8 mouse cellular contexts compared by ENCODE assay signal in the genomic region with DNA sequence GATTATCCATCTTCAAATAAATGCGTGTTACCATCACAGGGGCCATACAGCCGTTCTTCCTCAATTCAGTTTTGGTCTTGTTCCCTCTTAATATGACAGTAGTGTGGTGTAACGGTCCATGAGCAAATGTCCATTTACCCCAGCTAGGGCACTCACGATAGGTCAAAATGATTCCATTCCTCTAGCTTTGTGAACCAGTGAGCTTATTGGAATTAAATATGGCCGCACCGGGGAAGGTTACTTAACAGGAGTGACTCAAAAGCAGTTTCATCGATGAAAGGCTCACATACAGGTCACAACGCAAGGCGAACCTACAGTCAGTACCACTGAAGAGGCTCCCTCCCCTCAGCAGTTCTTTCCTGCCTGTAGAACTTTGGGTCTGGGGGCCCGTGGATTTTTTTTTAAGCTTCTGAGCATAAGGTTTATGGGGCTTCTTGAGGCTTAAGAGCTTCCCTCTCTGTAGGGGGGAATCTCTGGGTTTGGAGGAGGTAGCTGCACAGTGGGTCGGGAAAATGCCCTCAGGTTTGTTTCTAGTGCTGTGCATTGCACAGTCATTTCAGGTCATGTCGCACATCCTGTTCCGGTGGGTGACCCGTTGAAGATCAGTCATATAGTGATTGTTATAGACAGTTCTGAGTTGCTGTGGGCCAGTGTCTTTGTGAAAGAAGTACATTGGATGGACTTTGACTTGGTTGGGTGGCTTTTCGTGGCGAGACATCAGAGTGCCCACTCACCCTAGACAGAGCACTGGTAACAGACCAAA. TPM values are rescaled to one million over a fixed set of nuclear protein-coding genes. Genes with fewer than 3 reads are reported as not detected.
DNase-seq lines count a peak whose midpoint lies in the region; ATAC-seq and TF ChIP-seq lines count a peak whose summit lies in the region.

No protein-coding gene starts in this region.

- peak; percentile 21 for DNase-seq in cerebellum, adult 8-10 months
- no peak for DNase-seq in cerebellum, adult 11-12 months
- DNase-seq in 416B (ENCODE audit: low read depth), result peak; percentile 78
- DNase-seq in c-Kit-negative CD71-positive TER-119-positive erythroid progenitor cells, embryonic 14.5 days (ENCODE audit: low read depth, low spot score), result peak; percentile 46
- no peak for DNase-seq in hindbrain, embryonic 11.5 days (ENCODE audit: low spot score)
- peak; percentile 8 for DNase-seq in lung, postnatal 10 days
- no peak for DNase-seq in thymus, postnatal 4 days

- H3K9me3 ChIP-seq in hindbrain, embryonic 11.5 days (ENCODE audit: control insufficient read depth, low read length), result no peaks in the 10 kb centered on the region

- peak overlapping the region; percentile 84 for H3K9ac ChIP-seq in hindbrain, embryonic 11.5 days (ENCODE audit: low read depth, low read length)

- H3K36me3 ChIP-seq in hindbrain, embryonic 11.5 days (ENCODE audit: control insufficient read depth, insufficient read depth, low read length), result 0 out of 2 replicates have a peak, but pooled peaks cover 2% of the 10 kb centered on the region
- peaks cover 7% of the 10 kb centered on the region for H3K36me3 ChIP-seq in small intestine, adult 2 months (ENCODE audit: control insufficient read depth, insufficient read depth, low read length)

- no peak for TF ChIP-seq CTCF in small intestine, adult 2 months (IDR thresholded peaks at IDR 0.05; ENCODE audit: extremely low read depth, insufficient read length, insufficient replicate concordance, low read depth, low read length)

- WGBS in hindbrain, embryonic 11.5 days, result 39% methylated on average over 16 of the region's 16 CpGs
- 28% methylated on average over 16 of the region's 16 CpGs for WGBS in small intestine, adult 2 months

- no peaks in the 10 kb centered on the region for H3K27me3 ChIP-seq in hindbrain, embryonic 11.5 days (ENCODE audit: control insufficient read depth, insufficient read depth, low read length)
- no peaks in the 10 kb centered on the region for H3K27me3 ChIP-seq in small intestine, adult 2 months (ENCODE audit: control insufficient read depth, insufficient read depth, low read length)

- no peak for ATAC-seq in hindbrain, embryonic 11.5 days (ENCODE audit: low FRiP score)

- peak overlapping the region; percentile 60 for H3K4me2 ChIP-seq in hindbrain, embryonic 11.5 days (replicated peaks; ENCODE audit: low read depth, low read length)

- H3K27ac ChIP-seq in hindbrain, embryonic 11.5 days (ENCODE audit: low read depth, low read length), result no peak overlapping the region
- H3K27ac ChIP-seq in small intestine, adult 2 months (ENCODE audit: insufficient read depth, low read depth, low read length), result peak overlapping the region; percentile 74

- H3K4me3 ChIP-seq in hindbrain, embryonic 11.5 days (ENCODE audit: low read depth, low read length), result peak overlapping the region; percentile 84
- peak overlapping the region; percentile 79 for H3K4me3 ChIP-seq in small intestine, adult 2 months (ENCODE audit: low read depth, low read length)

- no peak for TF ChIP-seq POLR2A in small intestine, adult 2 months (IDR thresholded peaks at IDR 0.05; ENCODE audit: low read depth, low read length)

- H3K4me1 ChIP-seq in hindbrain, embryonic 11.5 days (replicated peaks; ENCODE audit: control insufficient read depth, insufficient read depth, low read length), result no peaks in the 10 kb centered on the region; the same call in 1 of the 2 replicates
- H3K4me1 ChIP-seq in small intestine, adult 2 months (ENCODE audit: control insufficient read depth, insufficient read depth, insufficient read length, low read length), result peaks cover 5% of the 10 kb centered on the region; the same call in 1 of the 2 replicates

RNA-seq across cellular contexts. Expression of gene Afg3l1, which starts 0.9 kb away (rescaled TPM):
- polyA plus RNA-seq in hindbrain, embryonic 11.5 days (2014; fragmentation: Nextera tagmentation; extraction: Ambion mirVana), result 30.7 and 32.3 TPM in 2 replicates
- polyA plus RNA-seq in small intestine, adult 2 months (2012; rRNA removed), result 10.5 and 16.6 TPM in 2 replicates

RNA-seq across cellular contexts. Expression of gene Dbndd1, which starts 36.6 kb away (rescaled TPM):
- 40.7 and 42.1 TPM in 2 replicates for polyA plus RNA-seq in hindbrain, embryonic 11.5 days (2014; fragmentation: Nextera tagmentation; extraction: Ambion mirVana)
- 0.16 TPM in 1 of 2 replicates, not detected in the other for polyA plus RNA-seq in small intestine, adult 2 months (2012; rRNA removed)

RNA-seq across cellular contexts. Expression of gene Gas8, which starts 40.0 kb away (rescaled TPM):
- 45.5 and 50.7 TPM in 2 replicates for polyA plus RNA-seq in hindbrain, embryonic 11.5 days (2014; fragmentation: Nextera tagmentation; extraction: Ambion mirVana)
- 1.5 and 2.1 TPM in 2 replicates for polyA plus RNA-seq in small intestine, adult 2 months (2012; rRNA removed)

RNA-seq across cellular contexts. Expression of gene Def8, which starts 55.3 kb away (rescaled TPM):
- 32.5 and 32.7 TPM in 2 replicates for polyA plus RNA-seq in hindbrain, embryonic 11.5 days (2014; fragmentation: Nextera tagmentation; extraction: Ambion mirVana)
- 14.9 and 18.4 TPM in 2 replicates for polyA plus RNA-seq in small intestine, adult 2 months (2012; rRNA removed)

Comparison
In these comparisons a context has a peak if more than half of its experiments do, and no peak if none do; other contexts are left out.
1. DNase-seq: peak in cerebellum, adult 8-10 months (single experiment), 416B (single experiment), c-Kit-negative CD71-positive TER-119-positive erythroid progenitor cells, embryonic 14.5 days (single experiment) and lung, postnatal 10 days (single experiment); none in cerebellum, adult 11-12 months (single experiment), hindbrain, embryonic 11.5 days (single experiment) and thymus, postnatal 4 days (single experiment).
2. RNA of gene Dbndd1, which starts 36.6 kb away (polyA plus RNA-seq): 40.7 to 42.1 TPM in hindbrain, embryonic 11.5 days; 0.16 TPM in small intestine, adult 2 months; every median in the first group is over 10 times any median in the second.
3. RNA of gene Gas8, which starts 40.0 kb away (polyA plus RNA-seq): 45.5 to 50.7 TPM in hindbrain, embryonic 11.5 days; 1.5 to 2.1 TPM in small intestine, adult 2 months; every median in the first group is over 10 times any median in the second.